Mouse (Mus musculus): ENCODE data around the gene Ptpdc1.
A peak's percentile ranks its signal among the peaks of the same experiment; 100 is the strongest.

The Ptpdc1 gene

GRCm38 (mm10) chr13:48582688-48583379 lies 42.6 kb downstream of the Ptpdc1 start:
- DNase-seq: no peak

- no peak for DNase-seq
Measured at GRCm38 (mm10) chr13:48578616-48579015, 46.8 kb downstream of the Ptpdc1 start.

- no peak for DNase-seq
Measured at GRCm38 (mm10) chr13:48577836-48578235, 47.6 kb downstream of the Ptpdc1 start.

- DNase-seq: no peak
Measured at GRCm38 (mm10) chr13:48577007-48577406, 48.5 kb downstream of the Ptpdc1 start.

GRCm38 (mm10) chr13:48574718-48575117 lies 50.7 kb downstream of the Ptpdc1 start:
- no peak for DNase-seq

GRCm38 (mm10) chr13:48573525-48574355 lies 51.7 kb downstream of the Ptpdc1 start:
- no peak for DNase-seq

GRCm38 (mm10) chr13:48572127-48572526 lies 53.3 kb downstream of the Ptpdc1 start:
- DNase-seq: peak; percentile 81

GRCm38 (mm10) chr13:48571298-48571697 lies 54.2 kb downstream of the Ptpdc1 start:
- no peak for DNase-seq

- DNase-seq: no peak
Measured at GRCm38 (mm10) chr13:48569576-48570132, 55.8 kb downstream of the Ptpdc1 start.

- DNase-seq: no peak
Measured at GRCm38 (mm10) chr13:48567646-48568045, 57.8 kb downstream of the Ptpdc1 start.

- DNase-seq: peak; percentile 89
Measured at GRCm38 (mm10) chr13:48566116-48566935, 59.1 kb downstream of the Ptpdc1 start.

GRCm38 (mm10) chr13:48564881-48565600 lies 60.4 kb downstream of the Ptpdc1 start:
- no peak for DNase-seq

GRCm38 (mm10) chr13:48562336-48562735 lies 63.1 kb downstream of the Ptpdc1 start:
- no peak for DNase-seq

- DNase-seq: no peak
Measured at GRCm38 (mm10) chr13:48561481-48561880, 64.0 kb downstream of the Ptpdc1 start.

GRCm38 (mm10) chr13:48555976-48556375 lies 69.5 kb downstream of the Ptpdc1 start:
- no peak for DNase-seq

GRCm38 (mm10) chr13:48554552-48554951 lies 70.9 kb downstream of the Ptpdc1 start:
- no peak for DNase-seq

- no peak for DNase-seq
Measured at GRCm38 (mm10) chr13:48553511-48553910, 72.0 kb downstream of the Ptpdc1 start.

- peak; percentile 95 for DNase-seq
Measured at GRCm38 (mm10) chr13:48552181-48553090, 73.0 kb downstream of the Ptpdc1 start.

GRCm38 (mm10) chr13:48548296-48548695 lies 77.2 kb downstream of the Ptpdc1 start:
- DNase-seq: no peak

- DNase-seq: peak; percentile 60
Measured at GRCm38 (mm10) chr13:48547623-48548022, 77.8 kb downstream of the Ptpdc1 start.

- peak; percentile 100 for DNase-seq
Measured at GRCm38 (mm10) chr13:48546330-48546917, 79.0 kb downstream of the Ptpdc1 start.

Measured in cerebellum, adult 9-10 months (tissue).